Mouse (Mus musculus) MEL (cell line): ENCODE data around the gene Marcks. TPM values are rescaled to one million over a fixed set of nuclear protein-coding genes. Genes with fewer than 3 reads are reported as not detected.

Experiments
- DNase-seq: peaks from one replicate; pipeline ENCODE4 v3.0.0; 2011; ENCODE audit warnings: low read depth, low spot score
- H3K27ac ChIP-seq: 2 replicates; pipeline ENCODE4 v1.5.1; 2012; ENCODE audit warnings: low read depth, mild to moderate bottlenecking, control low read depth, low read length, moderate library complexity; ENCODE audit not compliant: control insufficient read depth
- H3K27me3 ChIP-seq, 2 experiments: fragments of 150-350 bp in 1 of 2; sonication (generic) in 1 of 2; 2 replicates each; pipeline ENCODE4 v1.6.1; 2012; ENCODE audit warnings: low read length in 2 of 2, mild to moderate bottlenecking in 2 of 2, improper control_type of control experiment in 1 of 2, moderate library complexity in 1 of 2; ENCODE audit not compliant: insufficient read depth in 2 of 2, control insufficient read depth in 1 of 2
- H3K36me3 ChIP-seq, 2 experiments: 2 replicates each; pipeline ENCODE4 v1.6.1; 2012 to 2014; ENCODE audit warnings: low read length in 2 of 2, improper control_type of control experiment in 1 of 2, inconsistent platforms in 1 of 2, mild to moderate bottlenecking in 1 of 2; ENCODE audit not compliant: insufficient read depth in 2 of 2, control insufficient read depth in 1 of 2
- H3K4me1 ChIP-seq, 2 experiments: fragments of 150-350 bp in 1 of 2; sonication (generic) in 1 of 2; 2 replicates each; pipeline ENCODE4 v1.6.1; 2012; ENCODE audit warnings: low read length in 2 of 2, improper control_type of control experiment in 1 of 2, mild to moderate bottlenecking in 1 of 2; ENCODE audit not compliant: insufficient read depth in 2 of 2, control insufficient read depth in 1 of 2
- H3K4me3 ChIP-seq, 2 experiments: fragments of 150-350 bp in 1 of 2; sonication (generic) in 1 of 2; 2 replicates each; pipeline ENCODE4 v1.5.1; 2012; ENCODE audit warnings: low read depth in 2 of 2, low read length in 2 of 2, mild to moderate bottlenecking in 2 of 2, moderate library complexity in 2 of 2, control low read depth in 1 of 2, improper control_type of control experiment in 1 of 2; ENCODE audit not compliant: control insufficient read depth in 1 of 2, insufficient read depth in 1 of 2
- H3K79me2 ChIP-seq: 2 replicates; pipeline ENCODE4 v1.6.1; 2012; ENCODE audit warnings: mild to moderate bottlenecking, low read length, moderate library complexity; ENCODE audit not compliant: control insufficient read depth, poor library complexity, insufficient read depth
- H3K9ac ChIP-seq: 2 replicates; pipeline ENCODE4 v1.6.1; 2012; ENCODE audit warnings: low read depth, mild to moderate bottlenecking, control low read depth, low read length, moderate library complexity; ENCODE audit not compliant: control insufficient read depth, poor library complexity, severe bottlenecking
- H3K9me3 ChIP-seq: fragments of 150-350 bp; sonication (generic); replicated peaks from 2 replicates; pipeline ENCODE4 v1.6.1; 2012; ENCODE audit warnings: mild to moderate bottlenecking, low read length, improper control_type of control experiment, moderate library complexity; ENCODE audit not compliant: insufficient read depth
- BHLHE40 ChIP-seq: IDR thresholded peaks from 2 replicates; pipeline ENCODE4 v1.6.1; 2012; ENCODE audit warnings: low read depth, mild to moderate bottlenecking, inconsistent platforms, low read length, improper control_type of control experiment, borderline replicate concordance
- CHD2 ChIP-seq: IDR thresholded peaks from 2 replicates; pipeline ENCODE4 v1.6.1; 2011; ENCODE audit warnings: low read length, improper control_type of control experiment
- E2F4 ChIP-seq: IDR thresholded peaks from 2 replicates; pipeline ENCODE4 v1.6.1; 2011; ENCODE audit warnings: low read depth, low read length, improper control_type of control experiment, borderline replicate concordance
- ELF1 ChIP-seq: IDR thresholded peaks from 2 replicates; pipeline ENCODE4 v1.6.1; 2014; ENCODE audit warnings: low read depth, mild to moderate bottlenecking, inconsistent platforms, low read length, improper control_type of control experiment, moderate library complexity
- ETS1 ChIP-seq: IDR thresholded peaks from 2 replicates; pipeline ENCODE4 v1.6.1; 2012; ENCODE audit warnings: low read depth, mild to moderate bottlenecking, inconsistent platforms, low read length, improper control_type of control experiment, moderate library complexity
- GABPA ChIP-seq: IDR thresholded peaks from 2 replicates; pipeline ENCODE4 v1.6.1; 2012; ENCODE audit warnings: low read depth, mild to moderate bottlenecking, inconsistent platforms, low read length, improper control_type of control experiment, moderate library complexity
- KAT2A ChIP-seq: conservative IDR thresholded peaks from 2 replicates; pipeline ENCODE4 v1.6.1; 2012; ENCODE audit warnings: low read depth, low read length, improper control_type of control experiment, inconsistent platforms
- MAFK ChIP-seq: IDR thresholded peaks from 2 replicates; pipeline ENCODE4 v1.6.1; 2011; ENCODE audit warnings: low read depth, mild to moderate bottlenecking, low read length, improper control_type of control experiment, borderline replicate concordance
- MYB ChIP-seq: IDR thresholded peaks from 2 replicates; pipeline ENCODE4 v1.6.1; 2011; ENCODE audit warnings: mild to moderate bottlenecking, low read depth, low read length, improper control_type of control experiment
- MYC ChIP-seq: IDR thresholded peaks from 2 replicates; pipeline ENCODE4 v1.6.1; 2011; ENCODE audit warnings: low read depth, mild to moderate bottlenecking, low read length, improper control_type of control experiment, moderate library complexity
- POLR2A ChIP-seq, 2 experiments: IDR thresholded peaks; 2 replicates each; pipeline ENCODE4 v1.6.1; 2011 to 2012; ENCODE audit warnings: low read length in 2 of 2, mild to moderate bottlenecking in 2 of 2, control low read depth in 1 of 2, improper control_type of control experiment in 1 of 2, low read depth in 1 of 2, moderate library complexity in 1 of 2; ENCODE audit not compliant: control insufficient read depth in 1 of 2, insufficient read depth in 1 of 2, poor library complexity in 1 of 2
- POLR2AphosphoS2 ChIP-seq: IDR thresholded peaks from 2 replicates; pipeline ENCODE4 v1.6.1; 2011; ENCODE audit warnings: low read length, improper control_type of control experiment
- POLR2AphosphoS5 ChIP-seq: IDR thresholded peaks from 2 replicates; pipeline ENCODE4 v1.6.1; 2012; ENCODE audit warnings: low read depth, borderline replicate concordance, mild to moderate bottlenecking, inconsistent platforms, low read length, moderate library complexity, mixed read lengths
- SIN3A ChIP-seq: IDR thresholded peaks from 2 replicates; pipeline ENCODE4 v1.6.1; 2012; ENCODE audit warnings: low read length, improper control_type of control experiment, inconsistent platforms
- TAL1 ChIP-seq: IDR thresholded peaks from 2 replicates; pipeline ENCODE4 v1.6.1; 2012; ENCODE audit warnings: mild to moderate bottlenecking, inconsistent platforms, low read length, moderate library complexity, mixed read lengths
- TCF12 ChIP-seq: IDR thresholded peaks from 2 replicates; pipeline ENCODE4 v1.6.1; 2014; ENCODE audit warnings: low read depth, mild to moderate bottlenecking, inconsistent platforms, low read length, improper control_type of control experiment, moderate library complexity
- ZC3H11A ChIP-seq: IDR thresholded peaks from 2 replicates; pipeline ENCODE4 v1.6.1; 2012; ENCODE audit warnings: low read depth, mild to moderate bottlenecking, inconsistent platforms, low read length, improper control_type of control experiment
- ZNF384 ChIP-seq: IDR thresholded peaks from 2 replicates; pipeline ENCODE4 v1.6.1; 2012; ENCODE audit warnings: low read depth, mild to moderate bottlenecking, inconsistent platforms, low read length, improper control_type of control experiment
- polyA plus RNA-seq, 2 experiments: library from polyadenylated mRNA; stranded (reverse) in 1 of 2; unstranded in 1 of 2; fragments of >175 nt in 1 of 2; fragments of >200 nt in 1 of 2; gene quantifications; 2 replicates each; pipeline versions ENCODE4 v1.2.1 to v1.2.4; 2012; ENCODE audit warnings: low replicate concordance in 2 of 2, low read depth in 1 of 2; ENCODE audit not compliant: insufficient read length in 2 of 2, insufficient read depth in 1 of 2, missing spikeins in 1 of 2
- total RNA-seq: library from RNA; depleted of rRNA; stranded (reverse); fragments of 300-350 nt; gene quantifications from 2 replicates; pipeline ENCODE4 v1.2.3, GENCODE M21; 2012

Marcks gene
- total and polyA plus RNA-seq, 3 experiments, result not detected

GRCm38 (mm10) chr10:37101733-37102132, 37.0 kb downstream of the Marcks start:
- no peaks in the 10 kb centered on the region for H3K4me1 ChIP-seq
- no peaks in the 10 kb centered on the region for H3K79me2 ChIP-seq
- H3K27me3 ChIP-seq, result no peaks in the 10 kb centered on the region
- H3K9me3 ChIP-seq, result no peaks in the 10 kb centered on the region
- H3K4me3 ChIP-seq, result no peak overlapping the region
- H3K9ac ChIP-seq, result no peak overlapping the region
- H3K36me3 ChIP-seq, result no peaks in the 10 kb centered on the region
- TF ChIP-seq POLR2AphosphoS5, result no peak
- TF ChIP-seq ELF1, result no peak
- no peak for TF ChIP-seq ZNF384
- no peak for TF ChIP-seq POLR2A (IDR thresholded peaks at IDR 0.05; ENCODE audit: control insufficient read depth in 1 of 2, insufficient read depth in 1 of 2, low read depth in 1 of 2, low read length in 2 of 2, poor library complexity in 1 of 2)
- no peak for TF ChIP-seq E2F4
- no peak for TF ChIP-seq SIN3A
- no peak for TF ChIP-seq ETS1
- TF ChIP-seq KAT2A, result no peak
- no peak for TF ChIP-seq MYC
- TF ChIP-seq GABPA, result no peak
- TF ChIP-seq ZC3H11A, result no peak
- no peak for DNase-seq
- no peak overlapping the region for H3K27ac ChIP-seq

GRCm38 (mm10) chr10:37096529-37096928, 42.2 kb downstream of the Marcks start:
- H3K4me1 ChIP-seq, result no peaks in the 10 kb centered on the region
- no peaks in the 10 kb centered on the region for H3K79me2 ChIP-seq
- no peaks in the 10 kb centered on the region for H3K9me3 ChIP-seq
- H3K36me3 ChIP-seq, result no peaks in the 10 kb centered on the region
- H3K27me3 ChIP-seq, result no peaks in the 10 kb centered on the region
- no peak overlapping the region for H3K9ac ChIP-seq
- TF ChIP-seq MAFK (no peak), CHD2 (no peak), POLR2AphosphoS2 (no peak), GABPA (no peak), TAL1 (no peak), BHLHE40 (no peak)
- H3K4me3 ChIP-seq, result no peak overlapping the region
- no peak for DNase-seq
- H3K27ac ChIP-seq, result no peak overlapping the region

- no peaks in the 10 kb centered on the region for H3K36me3 ChIP-seq
- no peak overlapping the region for H3K9ac ChIP-seq
- H3K27ac ChIP-seq, result no peak overlapping the region
- no peaks in the 10 kb centered on the region for H3K4me1 ChIP-seq
- no peak for TF ChIP-seq MYB
- no peak for TF ChIP-seq GABPA
- no peak for TF ChIP-seq TCF12
- no peak for TF ChIP-seq TAL1
- no peaks in the 10 kb centered on the region for H3K9me3 ChIP-seq
- H3K4me3 ChIP-seq, result no peak overlapping the region
- H3K79me2 ChIP-seq, result no peaks in the 10 kb centered on the region
- DNase-seq, result no peak
- no peaks in the 10 kb centered on the region for H3K27me3 ChIP-seq
Measured at GRCm38 (mm10) chr10:37095803-37096202, 42.9 kb downstream of the Marcks start.
